Mouse (Mus musculus): ENCODE measurements around the gene Olfr503. TPM values are rescaled to one million over a fixed set of nuclear protein-coding genes. Genes with fewer than 3 reads are reported as not detected.

Gene Olfr503
- not detected in 2 replicates for polyA plus RNA-seq (2012; rRNA removed; ENCODE audit: low replicate concordance)

DNA sequence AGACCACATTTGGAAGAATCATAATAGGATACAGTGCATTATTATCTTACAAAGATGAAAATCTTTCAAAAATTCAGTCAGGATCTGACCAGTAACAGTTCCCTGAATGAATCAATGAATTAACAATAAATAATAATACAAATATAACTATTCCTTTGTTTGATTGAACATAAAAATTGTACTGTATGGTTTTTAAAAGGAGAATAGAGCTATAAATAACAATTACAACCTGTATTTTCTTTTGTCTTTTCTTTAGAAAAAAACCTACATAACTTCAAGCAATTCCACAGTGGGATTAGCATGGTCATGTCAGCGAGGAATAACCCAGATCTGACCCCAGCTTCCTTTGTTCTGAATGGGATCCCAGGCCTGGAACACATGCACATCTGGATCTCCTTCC is at the start of gene Olfr503:
TSS of gene Olfr503 (plus strand) at position 301 of the 400 bp plus-strand sequence.

DNA sequence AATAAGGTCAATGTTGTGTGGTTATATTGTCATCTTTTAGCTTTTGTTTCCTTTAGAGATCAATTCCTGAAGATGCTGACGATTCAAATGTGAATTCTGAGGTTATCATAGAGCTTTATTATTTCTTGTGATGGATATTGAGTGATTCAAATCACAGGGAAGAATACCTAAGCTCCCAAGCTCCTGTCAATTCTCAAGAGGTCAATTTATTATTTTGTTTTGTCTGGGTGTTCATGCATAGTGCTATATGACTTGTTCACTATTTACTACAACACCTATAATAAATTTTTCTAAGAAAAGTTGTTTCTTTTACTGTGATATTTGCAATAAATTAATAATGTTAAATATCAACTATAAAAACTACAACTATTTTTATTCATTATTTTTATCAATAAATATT is 19.4 kb upstream of the Olfr503 start, which contains the start of gene Olfr502:
TSS of gene Olfr502 (minus strand) at position 101 of the 400 bp plus-strand sequence.

DNA sequence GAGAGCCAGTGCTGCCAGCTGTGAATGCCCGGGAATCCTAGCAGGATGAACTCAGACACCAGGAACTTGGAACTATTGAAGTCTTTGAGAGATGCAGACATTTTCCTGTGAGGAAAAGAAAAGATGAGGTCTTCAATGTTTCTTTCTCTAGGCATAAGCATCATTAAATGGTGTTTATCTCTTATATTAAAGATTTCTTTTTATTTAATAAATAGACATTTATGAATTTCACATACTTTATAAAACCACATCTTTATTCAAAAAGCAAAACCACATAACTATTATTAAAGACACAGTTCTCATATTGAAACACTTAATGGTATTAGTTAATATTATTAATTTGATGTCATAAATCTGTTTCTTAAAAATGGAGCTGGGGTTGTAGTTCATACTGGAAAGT is 21.4 kb downstream of the Olfr503 start, which contains the start of gene Olfr504:
TSS of gene Olfr504 (minus strand) at position 101 of the 400 bp plus-strand sequence.

Other genes starting within 250 kb of the Olfr503 start
- not detected in 2 replicates for gene Olfr491, start 231.1 kb upstream of the Olfr503 start, polyA plus RNA-seq (2012; rRNA removed; ENCODE audit: low replicate concordance)
- gene Olfr492, start 220.9 kb upstream of the Olfr503 start, polyA plus RNA-seq (2012; rRNA removed; ENCODE audit: low replicate concordance): not detected in 2 replicates
- gene Olfr493, start 197.5 kb upstream of the Olfr503 start, polyA plus RNA-seq (2012; rRNA removed; ENCODE audit: low replicate concordance): not detected in 2 replicates
- not detected in 2 replicates for gene Olfr494, start 179.2 kb upstream of the Olfr503 start, polyA plus RNA-seq (2012; rRNA removed; ENCODE audit: low replicate concordance)
- not detected in 2 replicates for gene Olfr495, start 151.4 kb upstream of the Olfr503 start, polyA plus RNA-seq (2012; rRNA removed; ENCODE audit: low replicate concordance)
- gene Olfr497, start 124.1 kb upstream of the Olfr503 start, polyA plus RNA-seq (2012; rRNA removed; ENCODE audit: low replicate concordance): not detected in 2 replicates
- gene Olfr498, start 79.2 kb upstream of the Olfr503 start, polyA plus RNA-seq (2012; rRNA removed; ENCODE audit: low replicate concordance): not detected in 2 replicates
- gene Olfr502, start 19.5 kb upstream of the Olfr503 start, polyA plus RNA-seq (2012; rRNA removed; ENCODE audit: low replicate concordance): not detected in 2 replicates
- gene Olfr504, start 21.3 kb downstream of the Olfr503 start, polyA plus RNA-seq (2012; rRNA removed; ENCODE audit: low replicate concordance): not detected in 2 replicates
- gene Olfr506, start 66.3 kb downstream of the Olfr503 start, polyA plus RNA-seq (2012; rRNA removed; ENCODE audit: low replicate concordance): not detected in 2 replicates
- not detected in 2 replicates for gene Olfr507, start 77.3 kb downstream of the Olfr503 start, polyA plus RNA-seq (2012; rRNA removed; ENCODE audit: low replicate concordance)
- not detected in 2 replicates for gene Olfr508, start 85.5 kb downstream of the Olfr503 start, polyA plus RNA-seq (2012; rRNA removed; ENCODE audit: low replicate concordance)
- not detected in 2 replicates for gene Olfr509, start 107.4 kb downstream of the Olfr503 start, polyA plus RNA-seq (2012; rRNA removed; ENCODE audit: low replicate concordance)
- gene Olfr510, start 121.9 kb downstream of the Olfr503 start, polyA plus RNA-seq (2012; rRNA removed; ENCODE audit: low replicate concordance): not detected in 2 replicates
- gene Olfr512, start 168.8 kb downstream of the Olfr503 start, polyA plus RNA-seq (2012; rRNA removed; ENCODE audit: low replicate concordance): not detected in 2 replicates
- not detected in 2 replicates for gene Olfr513, start 206.4 kb downstream of the Olfr503 start, polyA plus RNA-seq (2012; rRNA removed; ENCODE audit: low replicate concordance)